Mouse (Mus musculus) heart, embryonic 14.5 days (tissue): Measurements from ENCODE around the gene Sgo2b. TPM values are rescaled to one million over a fixed set of nuclear protein-coding genes. Genes with fewer than 3 reads are reported as not detected.

Experiments
- ATAC-seq: fragments of 200-750 bp; cut with Nextera tagmentation; 2 replicates; pipeline ENCODE4 v1.8.0; 2017; ENCODE audit warnings: low read depth, moderate TSS enrichment; ENCODE audit not compliant: insufficient number of reproducible peaks, insufficient read depth, low FRiP score
- H3K27ac ChIP-seq, 2 experiments: fragments of 200-500 bp in 1 of 2; fragments of 300-500 bp in 1 of 2; sonication (generic) in 1 of 2; replicated peaks in 1 of 2; 2 replicates each; pipeline ENCODE4 v1.5.1; 2012 to 2014; ENCODE audit warnings: low read depth in 2 of 2, low read length in 2 of 2, control low read depth in 1 of 2, mild to moderate bottlenecking in 1 of 2, mixed read lengths in 1 of 2; ENCODE audit not compliant: control insufficient read depth in 1 of 2, insufficient read depth in 1 of 2
- H3K27me3 ChIP-seq: fragments of 300-500 bp; sonication (generic); 2 replicates; pipeline ENCODE4 v1.6.1; 2014; ENCODE audit warnings: mild to moderate bottlenecking, low read length, control low read depth; ENCODE audit not compliant: control insufficient read depth, insufficient read depth
- H3K36me3 ChIP-seq: fragments of 300-500 bp; sonication (generic); 2 replicates; pipeline ENCODE4 v1.6.1; 2014; ENCODE audit warnings: mild to moderate bottlenecking, control low read depth, low read length, mixed read lengths; ENCODE audit not compliant: control insufficient read depth, insufficient read depth
- H3K4me1 ChIP-seq, 2 experiments: fragments of 200-500 bp in 1 of 2; fragments of 300-500 bp in 1 of 2; sonication (generic) in 1 of 2; 2 replicates each; pipeline ENCODE4 v1.6.1; 2012 to 2014; ENCODE audit warnings: low read length in 2 of 2, control low read depth in 1 of 2, mixed read lengths in 1 of 2; ENCODE audit not compliant: control insufficient read depth in 2 of 2, insufficient read depth in 2 of 2
- H3K4me2 ChIP-seq: fragments of 300-500 bp; sonication (generic); 2 replicates; pipeline ENCODE4 v1.6.1; 2014; ENCODE audit warnings: mild to moderate bottlenecking, low read length
- H3K4me3 ChIP-seq, 2 experiments: fragments of 200-500 bp in 1 of 2; fragments of 300-500 bp in 1 of 2; sonication (generic) in 1 of 2; 2 replicates each; pipeline ENCODE4 v1.5.1; 2012 to 2014; ENCODE audit warnings: low read length in 2 of 2, mild to moderate bottlenecking in 2 of 2, control low read depth in 1 of 2, low read depth in 1 of 2, moderate library complexity in 1 of 2; ENCODE audit not compliant: control insufficient read depth in 1 of 2, insufficient read depth in 1 of 2
- H3K9ac ChIP-seq: fragments of 300-500 bp; sonication (generic); 2 replicates; pipeline ENCODE4 v1.6.1; 2014; ENCODE audit warnings: mild to moderate bottlenecking, low read length
- H3K9me3 ChIP-seq: fragments of 300-500 bp; sonication (generic); 2 replicates; pipeline ENCODE4 v1.6.1; 2016; ENCODE audit warnings: low read length, control low read depth; ENCODE audit not compliant: control insufficient read depth
- WGBS: fragments of 180-500 bp; shearing (Covaris S2); extraction: QIAGEN DNeasy Blood & Tissue Kit; methylation state at CpG from one replicate; pipeline ENCODE4 v1.1.7; 2014; 5-methylcytosine and 5-hydroxymethylcytosine counted together
- polyA plus RNA-seq: library from polyadenylated mRNA; unstranded; fragments of >200 nt; fragmentation: Nextera tagmentation; extraction: Ambion mirVana; gene quantifications from 2 replicates; pipeline ENCODE4 v1.2.1, GENCODE M21; 2014

Gene Sgo2b
- polyA plus RNA-seq, 1 experiment from 2014 or later = not detected

DNA sequence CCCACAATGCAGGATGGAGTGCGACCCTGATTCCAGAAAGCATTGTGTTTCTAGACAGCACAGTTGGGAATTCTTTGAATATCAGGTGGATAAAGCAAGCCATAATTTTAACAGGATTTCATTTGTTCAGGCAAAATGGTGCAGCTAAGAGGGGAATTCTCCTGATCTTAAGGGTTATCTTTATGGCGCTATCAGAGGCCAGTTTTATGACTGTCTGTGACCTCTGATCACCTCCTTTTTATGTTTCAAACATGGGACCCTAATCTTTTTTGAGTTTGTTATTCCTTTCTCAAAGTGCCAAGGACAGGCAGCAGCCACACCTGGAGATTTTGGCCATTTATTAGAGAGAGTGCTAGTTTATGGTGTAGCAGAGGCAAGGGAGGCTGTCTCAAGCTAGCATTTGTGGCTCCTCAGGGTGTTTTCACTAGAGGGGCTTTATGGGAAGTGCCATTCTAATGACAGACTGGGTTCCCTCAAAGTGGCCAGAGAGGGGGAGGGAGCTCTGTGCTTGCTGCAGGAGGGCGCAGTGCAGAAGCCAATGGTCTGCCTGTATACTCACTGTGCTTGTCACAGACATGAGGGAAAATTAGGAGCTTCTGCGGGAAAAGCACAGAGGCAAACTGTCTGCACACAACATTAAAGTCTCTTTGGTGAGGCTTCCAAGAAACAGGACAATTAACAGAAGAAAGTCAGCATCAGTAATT lies 30.6 kb downstream of the Sgo2b start:
- Histone ChIP-seq H3K27me3 (no peaks in the 10 kb centered on the region), H3K4me1 (no peaks in the 10 kb centered on the region), H3K4me3 (no peak overlapping the region), H3K36me3 (no peaks in the 10 kb centered on the region), H3K4me2 (no peak overlapping the region), H3K27ac (no peak overlapping the region), H3K9me3 (no peaks in the 10 kb centered on the region), H3K9ac (no peak overlapping the region)
- 72% methylated on average over 4 of the region's 4 CpGs for WGBS
- ATAC-seq = no peak

- H3K4me2 ChIP-seq = no peak overlapping the region
- no peak for ATAC-seq
- WGBS = 65% methylated on average over 2 of the region's 2 CpGs
Observed at GRCm38 (mm10) chr8:63895096-63895495, 57.0 kb downstream of the Sgo2b start.

DNA sequence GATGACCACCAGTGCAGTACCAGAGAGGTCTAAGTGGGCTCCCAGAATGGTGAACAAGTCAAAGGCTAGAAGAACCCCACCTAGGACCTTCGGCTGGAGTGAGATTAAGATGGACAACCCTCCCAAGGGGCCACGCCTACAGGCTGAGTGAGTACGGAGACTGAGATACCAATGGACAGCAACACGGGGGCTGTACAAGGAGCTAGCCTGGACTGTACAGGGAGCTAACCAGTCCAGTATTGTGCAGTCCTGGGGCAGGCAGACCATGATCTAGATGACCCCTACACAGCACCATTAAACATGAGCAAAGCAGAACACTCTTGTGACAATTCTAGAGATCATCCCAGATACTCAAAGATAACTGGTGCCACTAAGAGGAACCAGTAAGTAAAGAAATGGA lies 73.7 kb downstream of the Sgo2b start:
- WGBS = 78% methylated on average over 4 of the region's 4 CpGs
- no peak for ATAC-seq

More at GRCm38 (mm10) chr8:63895096-63895495, 57.0 kb downstream of the Sgo2b start:
- no peak overlapping the region for H3K4me3 ChIP-seq
- H3K4me1 ChIP-seq = no peaks in the 10 kb centered on the region
- H3K36me3 ChIP-seq = no peaks in the 10 kb centered on the region
- H3K9ac ChIP-seq = no peak overlapping the region
- no peak overlapping the region for H3K27ac ChIP-seq
- H3K9me3 ChIP-seq = no peaks in the 10 kb centered on the region
- H3K27me3 ChIP-seq = no peaks in the 10 kb centered on the region

GRCm38 (mm10) chr8:63877393-63877792 lies 74.7 kb downstream of the Sgo2b start:
- H3K9ac ChIP-seq = no peak overlapping the region
- no peaks in the 10 kb centered on the region for H3K36me3 ChIP-seq
- H3K27ac ChIP-seq = no peak overlapping the region
- no peaks in the 10 kb centered on the region for H3K9me3 ChIP-seq
- H3K4me1 ChIP-seq = no peaks in the 10 kb centered on the region
- no peak overlapping the region for H3K4me3 ChIP-seq
- WGBS = 15% methylated on average over 6 of the region's 6 CpGs
- H3K4me2 ChIP-seq = no peak overlapping the region
- ATAC-seq = no peak
- no peaks in the 10 kb centered on the region for H3K27me3 ChIP-seq

More for the DNA sequence above, 73.7 kb downstream of the Sgo2b start:
- Histone ChIP-seq H3K27ac (no peak overlapping the region), H3K9me3 (no peaks in the 10 kb centered on the region), H3K4me1 (no peaks in the 10 kb centered on the region), H3K4me2 (no peak overlapping the region), H3K27me3 (no peaks in the 10 kb centered on the region), H3K9ac (no peak overlapping the region), H3K4me3 (no peak overlapping the region), H3K36me3 (no peaks in the 10 kb centered on the region)

- WGBS = 80% methylated on average over 7 of the region's 7 CpGs
- ATAC-seq = no peak
- no peaks in the 10 kb centered on the region for H3K9me3 ChIP-seq
- H3K36me3 ChIP-seq = no peaks in the 10 kb centered on the region
- H3K4me1 ChIP-seq = no peaks in the 10 kb centered on the region
- H3K4me2 ChIP-seq = no peak overlapping the region
- no peak overlapping the region for H3K27ac ChIP-seq
- H3K27me3 ChIP-seq = no peaks in the 10 kb centered on the region
- H3K4me3 ChIP-seq = no peak overlapping the region
- H3K9ac ChIP-seq = no peak overlapping the region
Observed at GRCm38 (mm10) chr8:63876949-63877348, 75.1 kb downstream of the Sgo2b start.
